Mouse (Mus musculus): ENCODE data around the gene Man2a1. TPM values are rescaled to one million over a fixed set of nuclear protein-coding genes. Genes with fewer than 3 reads are reported as not detected.

Man2a1 gene
- total and polyA plus RNA-seq, 2 experiments from 2014 or later, result 3.2 to 19.0 TPM

- no peaks in the 10 kb centered on the region for H3K4me1 ChIP-seq (ENCODE audit: insufficient read depth, low read length)
- H3K9me3 ChIP-seq (ENCODE audit: low read length), result 0 out of 2 replicates have a peak, but pooled peaks cover 3% of the 10 kb centered on the region
- H3K36me3 ChIP-seq (ENCODE audit: insufficient read depth, low read length), result peaks cover 9% of the 10 kb centered on the region
- no peak overlapping the region for H3K9ac ChIP-seq (replicated peaks; ENCODE audit: low read length, poor library complexity, severe bottlenecking)
- 97% methylated on average over 6 of the region's 6 CpGs for WGBS
- ATAC-seq (ENCODE audit: low FRiP score) (no peak), DNase-seq (ENCODE audit: low spot score) (no peak)
- H3K27ac ChIP-seq (ENCODE audit: low read depth, low read length), result no peak overlapping the region
- no peak overlapping the region for H3K4me2 ChIP-seq (ENCODE audit: low read depth, low read length, poor library complexity, severe bottlenecking)
- H3K4me3 ChIP-seq (ENCODE audit: low read depth, low read length), result no peak overlapping the region
- no peak for TF ChIP-seq CTCF (IDR thresholded peaks at IDR 0.05)
- no peaks in the 10 kb centered on the region for H3K27me3 ChIP-seq (ENCODE audit: insufficient read depth, low read length)
Measured at GRCm38 (mm10) chr17:64742715-64743605, 142.4 kb downstream of the Man2a1 start.

DNA sequence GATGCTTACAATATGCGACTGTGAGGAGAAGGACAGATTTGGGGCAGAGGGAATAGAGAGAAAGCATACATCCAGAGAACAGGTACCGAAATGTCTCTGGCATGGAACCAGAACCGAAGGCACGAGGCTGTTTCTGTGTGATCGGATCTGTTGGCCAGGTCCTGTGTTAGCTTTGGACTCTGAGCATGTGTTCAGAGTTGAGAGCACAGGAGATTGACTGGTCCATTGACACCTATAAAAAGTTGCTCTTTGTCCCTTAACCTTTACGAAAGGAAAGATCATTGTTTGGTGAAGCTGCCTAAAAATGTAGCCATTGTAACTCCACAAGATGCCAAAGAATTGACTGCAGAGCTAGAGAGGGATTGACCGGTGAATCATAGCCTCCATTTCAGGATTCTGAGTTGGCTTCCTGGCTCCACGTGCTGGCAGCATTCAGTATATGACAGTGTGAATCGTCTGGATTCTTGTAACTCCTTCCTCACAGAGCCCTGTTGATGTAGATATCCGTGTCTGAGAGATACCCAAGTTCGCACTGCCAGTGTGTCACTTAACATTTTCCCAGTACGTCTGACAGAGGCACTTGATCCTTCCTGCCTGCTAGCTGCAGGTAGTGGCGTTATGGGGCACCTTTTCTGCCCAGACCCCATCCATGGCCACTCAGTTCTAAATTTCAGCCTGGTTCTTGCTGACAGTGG lies 143.2 kb downstream of the Man2a1 start:
- WGBS, result 91% methylated on average over 13 of the region's 13 CpGs
- TF ChIP-seq CTCF (IDR thresholded peaks at IDR 0.05), result no peak

GRCm38 (mm10) chr17:64746637-64747225 lies 146.2 kb downstream of the Man2a1 start:
- Histone ChIP-seq H3K4me2 (ENCODE audit: low read depth, low read length, poor library complexity, severe bottlenecking) (no peak overlapping the region), H3K4me3 (ENCODE audit: low read depth, low read length) (no peak overlapping the region), H3K9ac (replicated peaks; ENCODE audit: low read length, poor library complexity, severe bottlenecking) (no peak overlapping the region), H3K27me3 (ENCODE audit: insufficient read depth, low read length) (no peaks in the 10 kb centered on the region), H3K4me1 (ENCODE audit: insufficient read depth, low read length) (no peaks in the 10 kb centered on the region), H3K27ac (ENCODE audit: low read depth, low read length) (no peak overlapping the region), H3K36me3 (ENCODE audit: insufficient read depth, low read length) (peaks cover 3% of the 10 kb centered on the region; the same call in 1 of the 2 replicates), H3K9me3 (ENCODE audit: low read length) (no peaks in the 10 kb centered on the region)
- no peak for DNase-seq (ENCODE audit: low spot score)
- TF ChIP-seq CTCF (IDR thresholded peaks at IDR 0.05), result no peak
- no peak for ATAC-seq (ENCODE audit: low FRiP score)
- 90% methylated on average over 8 of the region's 8 CpGs for WGBS

More for the DNA sequence above, 143.2 kb downstream of the Man2a1 start:
- peaks cover 9% of the 10 kb centered on the region for H3K36me3 ChIP-seq (ENCODE audit: insufficient read depth, low read length)
- no peak overlapping the region for H3K27ac ChIP-seq (ENCODE audit: low read depth, low read length)
- no peak overlapping the region for H3K4me3 ChIP-seq (ENCODE audit: low read depth, low read length)
- DNase-seq (ENCODE audit: low spot score), result no peak
- H3K9ac ChIP-seq (replicated peaks; ENCODE audit: low read length, poor library complexity, severe bottlenecking), result no peak overlapping the region
- H3K27me3 ChIP-seq (ENCODE audit: insufficient read depth, low read length), result no peaks in the 10 kb centered on the region
- no peak overlapping the region for H3K4me2 ChIP-seq (ENCODE audit: low read depth, low read length, poor library complexity, severe bottlenecking)
- no peaks in the 10 kb centered on the region for H3K4me1 ChIP-seq (ENCODE audit: insufficient read depth, low read length)
- ATAC-seq (ENCODE audit: low FRiP score), result no peak
- H3K9me3 ChIP-seq (ENCODE audit: low read length), result 0 out of 2 replicates have a peak, but pooled peaks cover 3% of the 10 kb centered on the region

DNA sequence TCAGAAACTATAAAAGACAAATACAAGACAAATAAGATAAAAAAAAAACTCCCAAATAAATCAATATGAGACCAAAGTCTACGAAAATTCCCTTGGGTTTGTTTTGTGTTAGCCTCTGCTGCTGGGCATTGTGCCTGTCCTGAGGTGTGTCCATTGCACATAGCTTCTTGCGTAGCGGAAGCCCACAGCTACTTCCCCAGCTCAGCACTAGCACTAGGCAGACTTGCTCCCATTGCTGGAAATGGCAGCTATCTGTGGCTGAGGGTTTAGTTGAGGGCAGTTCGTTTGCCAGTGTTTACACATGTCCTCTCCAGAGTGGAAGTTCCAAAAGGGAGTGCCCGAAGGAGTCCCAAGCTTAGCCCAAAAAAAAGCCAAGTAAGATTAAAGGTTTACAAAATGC lies 146.9 kb downstream of the Man2a1 start:
- H3K9ac ChIP-seq (replicated peaks; ENCODE audit: low read length, poor library complexity, severe bottlenecking), result no peak overlapping the region
- no peak for TF ChIP-seq CTCF (IDR thresholded peaks at IDR 0.05)
- DNase-seq (ENCODE audit: low spot score) (no peak), ATAC-seq (ENCODE audit: low FRiP score) (no peak)
- WGBS, result 90% methylated on average over 5 of the region's 5 CpGs
- no peaks in the 10 kb centered on the region for H3K9me3 ChIP-seq (ENCODE audit: low read length)
- no peak overlapping the region for H3K4me3 ChIP-seq (ENCODE audit: low read depth, low read length)
- no peak overlapping the region for H3K27ac ChIP-seq (ENCODE audit: low read depth, low read length)
- H3K4me2 ChIP-seq (ENCODE audit: low read depth, low read length, poor library complexity, severe bottlenecking), result no peak overlapping the region
- H3K4me1 ChIP-seq (ENCODE audit: insufficient read depth, low read length), result no peaks in the 10 kb centered on the region
- H3K27me3 ChIP-seq (ENCODE audit: insufficient read depth, low read length), result no peaks in the 10 kb centered on the region
- H3K36me3 ChIP-seq (ENCODE audit: insufficient read depth, low read length), result peaks cover 3% of the 10 kb centered on the region; the same call in 1 of the 2 replicates

- no peak for TF ChIP-seq CTCF (IDR thresholded peaks at IDR 0.05)
- H3K36me3 ChIP-seq (ENCODE audit: insufficient read depth, low read length), result peaks cover under 1% of the 10 kb centered on the region; the same call in 1 of the 2 replicates
- no peaks in the 10 kb centered on the region for H3K4me1 ChIP-seq (ENCODE audit: insufficient read depth, low read length)
- H3K27me3 ChIP-seq (ENCODE audit: insufficient read depth, low read length), result no peaks in the 10 kb centered on the region
- DNase-seq (ENCODE audit: low spot score) (no peak), ATAC-seq (ENCODE audit: low FRiP score) (no peak)
- 66% methylated on average over 2 of the region's 2 CpGs for WGBS
- no peak overlapping the region for H3K9ac ChIP-seq (replicated peaks; ENCODE audit: low read length, poor library complexity, severe bottlenecking)
- H3K4me3 ChIP-seq (ENCODE audit: low read depth, low read length), result no peak overlapping the region
- no peak overlapping the region for H3K27ac ChIP-seq (ENCODE audit: low read depth, low read length)
- H3K4me2 ChIP-seq (ENCODE audit: low read depth, low read length, poor library complexity, severe bottlenecking), result no peak overlapping the region
- H3K9me3 ChIP-seq (ENCODE audit: low read length), result no peaks in the 10 kb centered on the region
Measured at GRCm38 (mm10) chr17:64748131-64748530, 147.6 kb downstream of the Man2a1 start.

Data from midbrain, postnatal 0 days (tissue).